Mouse (Mus musculus) layer of hippocampus, adult 8-10 months (tissue): ENCODE measurements around the gene Gpi1. TPM values are rescaled to one million over a fixed set of nuclear protein-coding genes. Genes with fewer than 3 reads are reported as not detected.

Experiments used
- DNase-seq, 2 experiments: peaks; one replicate each; pipeline ENCODE4 v3.0.0; 2022; ENCODE audit warnings: low spot score in 2 of 2
- total RNA-seq, 4 experiments: library from RNA; stranded (reverse); gene quantifications; 2 replicates each; pipeline ENCODE4 v1.2.4; 2022

Gpi1 gene
- total RNA-seq = 100 to 1,000 TPM; 765 to 848 (median 808) TPM

- DNase-seq = peak in 1 of 2 experiments; percentile 73
Observed at GRCm38 (mm10) chr7:34230116-34230515, at the start of gene Gpi1. Gene Gpi1 (minus strand): TSS chr7:34230336.

- DNase-seq = no peak
Observed at GRCm38 (mm10) chr7:34277656-34278055, 47.5 kb upstream of the Gpi1 start.

- no peak for DNase-seq
Observed at GRCm38 (mm10) chr7:34276066-34276465, 45.9 kb upstream of the Gpi1 start.

GRCm38 (mm10) chr7:34272465-34272864 is 42.3 kb upstream of the Gpi1 start:
- DNase-seq = no peak

- DNase-seq = no peak
Observed at GRCm38 (mm10) chr7:34268463-34268862, 38.3 kb upstream of the Gpi1 start.

- DNase-seq = no peak
Observed at GRCm38 (mm10) chr7:34266421-34266820, 36.3 kb upstream of the Gpi1 start.

- DNase-seq = peak; percentile 53 to 68
Observed at GRCm38 (mm10) chr7:34265876-34266346, 35.8 kb upstream of the Gpi1 start.

- DNase-seq = no peak
Observed at GRCm38 (mm10) chr7:34263437-34263836, 33.3 kb upstream of the Gpi1 start.

- no peak for DNase-seq
Observed at GRCm38 (mm10) chr7:34258407-34258806, 28.3 kb upstream of the Gpi1 start.

- no peak for DNase-seq
Observed at GRCm38 (mm10) chr7:34257279-34257678, 27.1 kb upstream of the Gpi1 start.

- DNase-seq = no peak
Observed at GRCm38 (mm10) chr7:34255916-34256315, 25.8 kb upstream of the Gpi1 start.

GRCm38 (mm10) chr7:34255137-34255536 is 25.0 kb upstream of the Gpi1 start:
- DNase-seq = no peak

GRCm38 (mm10) chr7:34252030-34252429 is 21.9 kb upstream of the Gpi1 start:
- DNase-seq = no peak

GRCm38 (mm10) chr7:34250738-34251137 is 20.6 kb upstream of the Gpi1 start, which contains the start of gene Gm6096:
Gene Gm6096 (plus strand): TSS chr7:34251038.
- no peak for DNase-seq

- no peak for DNase-seq
Observed at GRCm38 (mm10) chr7:34246870-34247499, 16.8 kb upstream of the Gpi1 start.

- DNase-seq = peak in 1 of 2 experiments; percentile 44
Observed at GRCm38 (mm10) chr7:34242176-34242575, 12.0 kb upstream of the Gpi1 start.

- DNase-seq = no peak
Observed at GRCm38 (mm10) chr7:34238086-34238485, 8.0 kb upstream of the Gpi1 start.

GRCm38 (mm10) chr7:34235602-34236001 is 5.5 kb upstream of the Gpi1 start:
- DNase-seq = no peak

- DNase-seq = no peak
Observed at GRCm38 (mm10) chr7:34234610-34235561, 4.8 kb upstream of the Gpi1 start.

- peak; percentile 99 to 100 for DNase-seq
Observed at GRCm38 (mm10) chr7:34233909-34234609, 3.9 kb upstream of the Gpi1 start.
